8 mouse cellular contexts compared by ENCODE assay signal in the genomic region with DNA sequence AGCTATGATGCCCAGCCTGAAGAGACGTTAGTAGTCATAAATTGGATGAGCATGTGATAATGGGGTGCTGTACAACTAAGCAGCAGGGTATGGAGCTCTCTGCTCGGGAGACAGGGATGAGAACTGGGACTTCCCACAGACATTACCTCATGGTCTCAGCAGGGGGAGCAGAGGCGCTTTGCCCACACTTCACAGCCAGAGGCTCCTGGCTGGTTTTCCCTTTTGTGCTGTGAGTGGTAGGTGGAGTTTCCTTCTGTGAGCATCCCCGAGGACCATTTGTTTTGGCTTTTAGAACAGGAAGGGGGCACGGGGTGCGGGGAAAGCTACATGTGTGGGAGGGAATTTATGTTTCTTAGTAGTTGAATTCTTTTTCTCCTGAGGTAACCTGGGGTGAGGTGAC.
A peak's percentile ranks its signal among the peaks of the same experiment; 100 is the strongest.
DNase-seq lines count a peak whose midpoint lies in the region; ATAC-seq and TF ChIP-seq lines count a peak whose summit lies in the region.

No protein-coding gene starts in this region.

- H3K4me1 ChIP-seq in hindbrain, embryonic 11.5 days (replicated peaks; ENCODE audit: control insufficient read depth, insufficient read depth, low read length): no peaks in the 10 kb centered on the region; the same call in 1 of the 2 replicates
- H3K4me1 ChIP-seq in lung, postnatal 0 days (ENCODE audit: insufficient read depth, low read depth, low read length): no peaks in the 10 kb centered on the region

- DNase-seq in Muller cell, postnatal 12 days (ENCODE audit: inconsistent ontology term): peak; percentile 86
- DNase-seq in cerebellum, adult 9-11 months: peak; percentile 38
- peak; percentile 37 to 41 for DNase-seq in frontal cortex, postnatal 14 days (ENCODE audit: low spot score in 2 of 2)
- DNase-seq in hindbrain, embryonic 11.5 days (ENCODE audit: low spot score): peak; percentile 62
- DNase-seq in layer of hippocampus, postnatal 10 days (ENCODE audit: low spot score in 2 of 2): peak; percentile 55 to 65
- DNase-seq in lung, postnatal 0 days (ENCODE audit: low spot score): peak; percentile 93
- DNase-seq in right cerebral cortex, postnatal 14 days: peak; percentile 37
- no peak for DNase-seq in spleen, postnatal 10 days (ENCODE audit: low spot score in 2 of 2)

- WGBS in hindbrain, embryonic 11.5 days: 3% methylated on average over 6 of the region's 6 CpGs
- 2% methylated on average over 6 of the region's 6 CpGs for WGBS in lung, postnatal 0 days

- ATAC-seq in hindbrain, embryonic 11.5 days (ENCODE audit: low FRiP score): peak; percentile 67; the same call in 1 of the 2 replicates
- peak; percentile 73 for ATAC-seq in lung, postnatal 0 days

- peak overlapping the region; percentile 44; the same call in 1 of the 2 replicates for H3K4me2 ChIP-seq in hindbrain, embryonic 11.5 days (replicated peaks; ENCODE audit: low read depth, low read length)
- peak overlapping the region; percentile 42 for H3K4me2 ChIP-seq in lung, postnatal 0 days (replicated peaks; ENCODE audit: low read depth, low read length)

- no peaks in the 10 kb centered on the region for H3K36me3 ChIP-seq in hindbrain, embryonic 11.5 days (ENCODE audit: control insufficient read depth, insufficient read depth, low read length)
- H3K36me3 ChIP-seq in lung, postnatal 0 days (ENCODE audit: insufficient read depth, low read length): no peaks in the 10 kb centered on the region

- no peaks in the 10 kb centered on the region for H3K9me3 ChIP-seq in hindbrain, embryonic 11.5 days (ENCODE audit: control insufficient read depth, low read length)
- H3K9me3 ChIP-seq in lung, postnatal 0 days (ENCODE audit: low read length): no peaks in the 10 kb centered on the region

- no peak overlapping the region for H3K9ac ChIP-seq in hindbrain, embryonic 11.5 days (ENCODE audit: low read depth, low read length)
- H3K9ac ChIP-seq in lung, postnatal 0 days (replicated peaks; ENCODE audit: low read depth): no peak overlapping the region

- peak; percentile 78 for TF ChIP-seq CTCF in lung, postnatal 0 days (IDR thresholded peaks at IDR 0.05)

- H3K27ac ChIP-seq in hindbrain, embryonic 11.5 days (ENCODE audit: low read depth, low read length): 0 out of 2 replicates have a peak overlapping the region, but pooled peaks have one; percentile 2
- H3K27ac ChIP-seq in lung, postnatal 0 days (ENCODE audit: low read length): peak overlapping the region; percentile 72; the same call in 1 of the 2 replicates

- TF ChIP-seq EP300 in lung, postnatal 0 days (IDR thresholded peaks at IDR 0.05): no peak; the same call in 1 of the 2 replicates

- H3K4me3 ChIP-seq in hindbrain, embryonic 11.5 days (ENCODE audit: low read depth, low read length): no peak overlapping the region
- H3K4me3 ChIP-seq in lung, postnatal 0 days (ENCODE audit: low read depth, low read length): no peak overlapping the region; the same call in 1 of the 2 replicates

- H3K27me3 ChIP-seq in hindbrain, embryonic 11.5 days (ENCODE audit: control insufficient read depth, insufficient read depth, low read length): no peaks in the 10 kb centered on the region
- H3K27me3 ChIP-seq in lung, postnatal 0 days (replicated peaks; ENCODE audit: insufficient read depth, low read length): no peaks in the 10 kb centered on the region

Comparison
In these comparisons a context has a peak if more than half of its experiments do, and no peak if none do; other contexts are left out.
1. DNase-seq: peak in Muller cell, postnatal 12 days (single experiment), cerebellum, adult 9-11 months (single experiment), frontal cortex, postnatal 14 days (2 of 2), hindbrain, embryonic 11.5 days (single experiment), layer of hippocampus, postnatal 10 days (2 of 2), lung, postnatal 0 days (single experiment) and right cerebral cortex, postnatal 14 days (single experiment); none in spleen, postnatal 10 days (0 of 2).